Mouse (Mus musculus): ENCODE measurements around the gene Slc39a2. TPM values are rescaled to one million over a fixed set of nuclear protein-coding genes. Genes with fewer than 3 reads are reported as not detected.

The Slc39a2 gene
- polyA plus RNA-seq, 2 experiments, result 0.15 TPM; not detected in 1

GRCm38 (mm10) chr14:51893809-51894208 lies 1.1 kb downstream of the Slc39a2 start:
- Histone ChIP-seq H3K9ac (replicated peaks) (no peak overlapping the region), H3K4me1 (replicated peaks; ENCODE audit: control insufficient read depth in 2 of 2, insufficient read depth in 2 of 2, low read length in 1 of 2) (peaks cover 8 to 15% of the 10 kb centered on the region in 2 experiments), H3K9me3 (ENCODE audit: control insufficient read depth, low read length) (no peaks in the 10 kb centered on the region), H3K27me3 (ENCODE audit: control insufficient read depth, insufficient read depth, low read length) (no peaks in the 10 kb centered on the region), H3K4me2 (ENCODE audit: low read depth) (no peak overlapping the region), H3K27ac (no peak overlapping the region), H3K4me3 (ENCODE audit: insufficient read depth in 1 of 2, low read depth in 2 of 2, low read length in 2 of 2) (no peak overlapping the region), H3K36me3 (replicated peaks; ENCODE audit: control insufficient read depth, insufficient read depth, low read depth) (peaks cover 8% of the 10 kb centered on the region)
- no peak for DNase-seq (ENCODE audit: low read depth in 3 of 3, low spot score in 3 of 3)
- peak; percentile 68 for ATAC-seq (ENCODE audit: insufficient read depth)
- TF ChIP-seq EP300 (IDR thresholded peaks at IDR 0.05; ENCODE audit: low read depth), result 0 out of 2 replicates have a peak, but pooled peaks have one; percentile 19
- no peak for TF ChIP-seq CTCF (IDR thresholded peaks at IDR 0.05; ENCODE audit: low read depth)
- 34% methylated on average over 3 of the region's 3 CpGs for WGBS (ENCODE audit: insufficient replicate concordance)

- H3K4me2 ChIP-seq (ENCODE audit: low read depth), result no peak overlapping the region
- DNase-seq (ENCODE audit: low read depth in 3 of 3, low spot score in 3 of 3) (no peak), ATAC-seq (ENCODE audit: insufficient read depth) (no peak)
- TF ChIP-seq CTCF (IDR thresholded peaks at IDR 0.05; ENCODE audit: low read depth) (no peak), EP300 (IDR thresholded peaks at IDR 0.05; ENCODE audit: low read depth) (no peak)
- H3K27me3 ChIP-seq (ENCODE audit: control insufficient read depth, insufficient read depth, low read length), result no peaks in the 10 kb centered on the region
- H3K9me3 ChIP-seq (ENCODE audit: control insufficient read depth, low read length), result no peaks in the 10 kb centered on the region
- H3K4me1 ChIP-seq (replicated peaks; ENCODE audit: control insufficient read depth in 2 of 2, insufficient read depth in 2 of 2, low read length in 1 of 2), result peaks cover 8 to 15% of the 10 kb centered on the region in 2 experiments
- H3K27ac ChIP-seq, result no peak overlapping the region
- no peak overlapping the region for H3K4me3 ChIP-seq (ENCODE audit: insufficient read depth in 1 of 2, low read depth in 2 of 2, low read length in 2 of 2)
- H3K9ac ChIP-seq (replicated peaks), result no peak overlapping the region
- H3K36me3 ChIP-seq (replicated peaks; ENCODE audit: control insufficient read depth, insufficient read depth, low read depth), result peaks cover 8% of the 10 kb centered on the region
- 66% methylated on average over 14 of the region's 14 CpGs for WGBS (ENCODE audit: insufficient replicate concordance)
Observed at GRCm38 (mm10) chr14:51895071-51895470, 2.4 kb downstream of the Slc39a2 start.

- TF ChIP-seq EP300 (IDR thresholded peaks at IDR 0.05; ENCODE audit: low read depth), result no peak
- no peak for TF ChIP-seq CTCF (IDR thresholded peaks at IDR 0.05; ENCODE audit: low read depth)
- H3K27ac ChIP-seq, result no peak overlapping the region
- ATAC-seq (ENCODE audit: insufficient read depth), result no peak
- no peaks in the 10 kb centered on the region for H3K9me3 ChIP-seq (ENCODE audit: control insufficient read depth, low read length)
- H3K4me3 ChIP-seq (ENCODE audit: insufficient read depth in 1 of 2, low read depth in 2 of 2, low read length in 2 of 2), result no peak overlapping the region
- H3K4me2 ChIP-seq (ENCODE audit: low read depth), result no peak overlapping the region
- no peaks in the 10 kb centered on the region for H3K27me3 ChIP-seq (ENCODE audit: control insufficient read depth, insufficient read depth, low read length)
- H3K36me3 ChIP-seq (replicated peaks; ENCODE audit: control insufficient read depth, insufficient read depth, low read depth), result peaks cover 8% of the 10 kb centered on the region
- peaks cover 8 to 15% of the 10 kb centered on the region in 2 experiments for H3K4me1 ChIP-seq (replicated peaks; ENCODE audit: control insufficient read depth in 2 of 2, insufficient read depth in 2 of 2, low read length in 1 of 2)
- no peak overlapping the region; the same call in 1 of the 2 replicates for H3K9ac ChIP-seq (replicated peaks)
- no peak for DNase-seq (ENCODE audit: low read depth in 3 of 3, low spot score in 3 of 3)
- 38% methylated on average over 6 of the region's 6 CpGs for WGBS (ENCODE audit: insufficient replicate concordance)
Observed at GRCm38 (mm10) chr14:51896019-51896418, 3.3 kb downstream of the Slc39a2 start.

GRCm38 (mm10) chr14:51896539-51897170 lies 4.0 kb downstream of the Slc39a2 start:
- 59% methylated on average over 8 of the region's 8 CpGs for WGBS (ENCODE audit: insufficient replicate concordance)
- Histone ChIP-seq H3K36me3 (replicated peaks; ENCODE audit: control insufficient read depth, insufficient read depth, low read depth) (peaks cover 2% of the 10 kb centered on the region), H3K4me1 (replicated peaks; ENCODE audit: control insufficient read depth in 2 of 2, insufficient read depth in 2 of 2, low read length in 1 of 2) (peaks cover 8 to 15% of the 10 kb centered on the region in 2 experiments), H3K9ac (replicated peaks) (no peak overlapping the region), H3K4me2 (ENCODE audit: low read depth) (no peak overlapping the region), H3K27ac (no peak overlapping the region), H3K4me3 (ENCODE audit: insufficient read depth in 1 of 2, low read depth in 2 of 2, low read length in 2 of 2) (no peak overlapping the region), H3K27me3 (ENCODE audit: control insufficient read depth, insufficient read depth, low read length) (no peaks in the 10 kb centered on the region), H3K9me3 (ENCODE audit: control insufficient read depth, low read length) (no peaks in the 10 kb centered on the region)
- no peak for TF ChIP-seq EP300 (IDR thresholded peaks at IDR 0.05; ENCODE audit: low read depth)
- no peak for TF ChIP-seq CTCF (IDR thresholded peaks at IDR 0.05; ENCODE audit: low read depth)
- no peak for DNase-seq (ENCODE audit: low read depth in 3 of 3, low spot score in 3 of 3)
- ATAC-seq (ENCODE audit: insufficient read depth), result no peak

- DNase-seq (ENCODE audit: low read depth in 3 of 3, low spot score in 3 of 3) (no peak), ATAC-seq (ENCODE audit: insufficient read depth) (no peak)
- Histone ChIP-seq H3K9ac (replicated peaks) (no peak overlapping the region), H3K27me3 (ENCODE audit: control insufficient read depth, insufficient read depth, low read length) (no peaks in the 10 kb centered on the region), H3K27ac (no peak overlapping the region), H3K4me2 (ENCODE audit: low read depth) (no peak overlapping the region), H3K36me3 (replicated peaks; ENCODE audit: control insufficient read depth, insufficient read depth, low read depth) (no peaks in the 10 kb centered on the region), H3K4me3 (ENCODE audit: insufficient read depth in 1 of 2, low read depth in 2 of 2, low read length in 2 of 2) (no peak overlapping the region), H3K9me3 (ENCODE audit: control insufficient read depth, low read length) (no peaks in the 10 kb centered on the region), H3K4me1 (replicated peaks; ENCODE audit: control insufficient read depth in 2 of 2, insufficient read depth in 2 of 2, low read length in 1 of 2) (peaks cover 0 to under 1% of the 10 kb centered on the region in 2 experiments; a peak in 1 of 4 replicates)
- TF ChIP-seq EP300 (IDR thresholded peaks at IDR 0.05; ENCODE audit: low read depth), result no peak
- TF ChIP-seq CTCF (IDR thresholded peaks at IDR 0.05; ENCODE audit: low read depth), result no peak
- 68% methylated on average over 1 of the region's 1 CpGs for WGBS (ENCODE audit: insufficient replicate concordance)
Observed at GRCm38 (mm10) chr14:51899351-51899750, 6.7 kb downstream of the Slc39a2 start.
